Mouse (Mus musculus) erythroblast, embryonic 14.5 days (primary cell): ENCODE results near the gene Rasl10b.

ENCODE experiments used
- GATA1 ChIP-seq: IDR thresholded peaks from 2 replicates; pipeline ENCODE4 v1.6.1; 2012; ENCODE audit warnings: low read length, inconsistent platforms, mixed read lengths
- TAL1 ChIP-seq: IDR thresholded peaks from 3 replicates; pipeline ENCODE4 v1.6.1; 2012; ENCODE audit warnings: low read length, inconsistent platforms, mixed read lengths

DNA sequence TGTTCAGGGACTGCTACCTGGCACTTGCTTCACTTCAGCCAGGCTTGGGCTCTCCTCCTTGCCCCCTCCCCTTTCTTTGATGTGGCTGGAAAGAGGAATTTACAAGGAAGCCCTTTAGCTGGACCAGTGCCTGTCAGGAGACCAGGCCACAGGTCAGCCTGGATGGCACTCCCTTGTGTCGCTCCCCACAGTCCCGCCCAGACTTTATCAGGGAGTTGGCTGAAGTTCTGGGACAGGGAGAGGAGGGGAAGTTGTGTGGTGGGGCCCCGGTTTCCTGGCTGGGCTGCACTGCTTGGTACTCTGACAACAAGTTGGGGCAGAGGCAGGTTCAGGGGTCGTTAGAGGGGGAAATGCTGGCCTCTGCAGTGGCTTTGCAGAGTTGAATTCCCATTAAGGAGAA is 45.6 kb downstream of the Rasl10b start:
- no peak for TF ChIP-seq TAL1
- TF ChIP-seq GATA1 = no peak
